Comparison of ENCODE assay signal across 12 mouse cellular contexts in genomic region chr13:55881431-55882202, GRCm38 (mm10). TPM values are rescaled to one million over a fixed set of nuclear protein-coding genes. Genes with fewer than 3 reads are reported as not detected.
A peak's percentile ranks its signal among the peaks of the same experiment; 100 is the strongest.
DNase-seq lines count a peak whose midpoint lies in the region; ATAC-seq and TF ChIP-seq lines count a peak whose summit lies in the region.
"Had no signal": no experiment of that assay in that cellular context is flagged by ENCODE, and none has a peak within 500 bp of the region (broad histone marks: within the 10 kb centered on the region; RNA-seq: fewer than 3 reads in every experiment).

No protein-coding gene starts in this region.

- DNase-seq in heart, adult 11 months: no peak
- no peak for DNase-seq in midbrain, embryonic 14.5 days
- DNase-seq in c-Kit-positive CD71-positive TER-119-positive erythroid progenitor cells, embryonic 14.5 days (ENCODE audit: low spot score): no peak

- H3K27me3 ChIP-seq in heart, embryonic 14.5 days (ENCODE audit: control insufficient read depth, insufficient read depth, low read length): no peaks in the 10 kb centered on the region
- H3K27me3 ChIP-seq in midbrain, embryonic 16.5 days (ENCODE audit: control insufficient read depth, insufficient read depth, low read depth, low read length): no peaks in the 10 kb centered on the region
- H3K27me3 ChIP-seq in midbrain, embryonic 14.5 days (ENCODE audit: control insufficient read depth, insufficient read depth, low read length): no peaks in the 10 kb centered on the region
- no peaks in the 10 kb centered on the region for H3K27me3 ChIP-seq in intestine, postnatal 0 days (replicated peaks; ENCODE audit: control insufficient read depth, insufficient read depth, low read length)
- no peaks in the 10 kb centered on the region for H3K27me3 ChIP-seq in stomach, embryonic 16.5 days (ENCODE audit: control insufficient read depth, insufficient read depth, low read length)
- no peaks in the 10 kb centered on the region for H3K27me3 ChIP-seq in forebrain, embryonic 16.5 days (replicated peaks; ENCODE audit: control insufficient read depth, insufficient read depth, low read length)

- ATAC-seq in heart, embryonic 14.5 days (ENCODE audit: insufficient number of reproducible peaks, insufficient read depth, low FRiP score, low read depth): 0 out of 2 replicates have a peak, but pooled peaks have one; percentile 27
- ATAC-seq in midbrain, embryonic 16.5 days: no peak
- no peak for ATAC-seq in midbrain, embryonic 14.5 days (ENCODE audit: low FRiP score, low TSS enrichment)
- ATAC-seq in intestine, postnatal 0 days: peak; percentile 21; the same call in 1 of the 2 replicates
- peak; percentile 85 for ATAC-seq in stomach, embryonic 16.5 days (ENCODE audit: insufficient read depth, low FRiP score)
- no peak for ATAC-seq in forebrain, embryonic 16.5 days
- ATAC-seq: CD4-positive, CD25-positive, alpha-beta regulatory T cell, adult 4 months; inflammation-experienced regulatory T-cells, adult 6 months had no signal

- peaks cover 10 to 15% of the 10 kb centered on the region in 2 experiments for H3K4me1 ChIP-seq in heart, embryonic 14.5 days (ENCODE audit: control insufficient read depth in 2 of 2, insufficient read depth in 2 of 2, low read length in 2 of 2)
- H3K4me1 ChIP-seq in midbrain, embryonic 16.5 days (ENCODE audit: control insufficient read depth, insufficient read depth, low read length): 0 out of 2 replicates have a peak, but pooled peaks cover 2% of the 10 kb centered on the region
- H3K4me1 ChIP-seq in midbrain, embryonic 14.5 days (ENCODE audit: control insufficient read depth, insufficient read depth, low read length): no peaks in the 10 kb centered on the region
- H3K4me1 ChIP-seq in intestine, postnatal 0 days (replicated peaks; ENCODE audit: control insufficient read depth, insufficient read depth, low read length): peaks cover under 1% of the 10 kb centered on the region
- peaks cover 19% of the 10 kb centered on the region for H3K4me1 ChIP-seq in stomach, embryonic 16.5 days (ENCODE audit: control insufficient read depth, insufficient read depth, low read length)
- no peaks in the 10 kb centered on the region for H3K4me1 ChIP-seq in forebrain, embryonic 16.5 days (replicated peaks; ENCODE audit: control insufficient read depth, insufficient read depth, low read length)

- no peak overlapping the region; the same call in 1 of the 2 replicates for H3K9ac ChIP-seq in heart, embryonic 14.5 days (ENCODE audit: low read length)
- H3K9ac ChIP-seq in midbrain, embryonic 16.5 days (ENCODE audit: low read depth, low read length): peak overlapping the region; percentile 40; the same call in 1 of the 2 replicates
- no peak overlapping the region for H3K9ac ChIP-seq in midbrain, embryonic 14.5 days (replicated peaks; ENCODE audit: low read length)
- no peak overlapping the region for H3K9ac ChIP-seq in intestine, postnatal 0 days (ENCODE audit: low read depth, low read length)
- peak overlapping the region; percentile 40 for H3K9ac ChIP-seq in stomach, embryonic 16.5 days (ENCODE audit: low read length)
- no peak overlapping the region for H3K9ac ChIP-seq in forebrain, embryonic 16.5 days (replicated peaks; ENCODE audit: low read depth, low read length)

- peak overlapping the region; percentile 5; the same call in 1 of the 2 replicates for H3K4me2 ChIP-seq in heart, embryonic 14.5 days (ENCODE audit: low read length)
- no peak overlapping the region for H3K4me2 ChIP-seq in midbrain, embryonic 16.5 days (ENCODE audit: low read length)
- H3K4me2 ChIP-seq in midbrain, embryonic 14.5 days (ENCODE audit: low read length): no peak overlapping the region
- no peak overlapping the region for H3K4me2 ChIP-seq in intestine, postnatal 0 days (replicated peaks; ENCODE audit: low read depth)
- no peak overlapping the region for H3K4me2 ChIP-seq in stomach, embryonic 16.5 days (ENCODE audit: low read depth, low read length)
- H3K4me2 ChIP-seq in forebrain, embryonic 16.5 days (ENCODE audit: low read length): no peak overlapping the region

- H3K27ac ChIP-seq in heart, embryonic 14.5 days (replicated peaks in 1 of 2; ENCODE audit: control insufficient read depth in 1 of 2, insufficient read depth in 1 of 2, low read depth in 2 of 2, low read length in 2 of 2): no peak overlapping the region
- H3K27ac ChIP-seq in midbrain, embryonic 16.5 days (ENCODE audit: low read length): no peak overlapping the region
- no peak overlapping the region for H3K27ac ChIP-seq in midbrain, embryonic 14.5 days (replicated peaks; ENCODE audit: low read depth, low read length)
- no peak overlapping the region for H3K27ac ChIP-seq in intestine, postnatal 0 days (ENCODE audit: low read depth, low read length)
- peak overlapping the region; percentile 91 for H3K27ac ChIP-seq in stomach, embryonic 16.5 days (ENCODE audit: low read length)
- no peak overlapping the region for H3K27ac ChIP-seq in forebrain, embryonic 16.5 days (ENCODE audit: low read length)
- H3K27ac ChIP-seq: limb, embryonic 10.5 days had no signal

- WGBS in heart, embryonic 14.5 days: 38% methylated on average over 16 of the region's 16 CpGs
- 50% methylated on average over 16 of the region's 16 CpGs for WGBS in midbrain, embryonic 16.5 days
- WGBS in midbrain, embryonic 14.5 days: 45% methylated on average over 16 of the region's 16 CpGs
- 61% methylated on average over 16 of the region's 16 CpGs for WGBS in intestine, postnatal 0 days
- 35% methylated on average over 16 of the region's 16 CpGs for WGBS in stomach, embryonic 16.5 days
- WGBS in forebrain, embryonic 16.5 days: 46% methylated on average over 16 of the region's 16 CpGs

- no peak for TF ChIP-seq CTCF in intestine, postnatal 0 days (IDR thresholded peaks at IDR 0.05; ENCODE audit: low read depth)

- no peak overlapping the region for H3K4me3 ChIP-seq in heart, embryonic 14.5 days (ENCODE audit: control insufficient read depth in 1 of 2, insufficient read depth in 1 of 2, low read depth in 1 of 2, low read length in 2 of 2)
- H3K4me3 ChIP-seq in midbrain, embryonic 16.5 days (ENCODE audit: low read depth, low read length): no peak overlapping the region
- H3K4me3 ChIP-seq in midbrain, embryonic 14.5 days (replicated peaks; ENCODE audit: low read depth, low read length): no peak overlapping the region
- H3K4me3 ChIP-seq in intestine, postnatal 0 days (ENCODE audit: low read depth, low read length): no peak overlapping the region
- H3K4me3 ChIP-seq in stomach, embryonic 16.5 days (replicated peaks; ENCODE audit: low read length): no peak overlapping the region
- no peak overlapping the region for H3K4me3 ChIP-seq in forebrain, embryonic 16.5 days (replicated peaks; ENCODE audit: low read length)
- H3K4me3 ChIP-seq: limb, embryonic 10.5 days; myocyte had no signal

- no peaks in the 10 kb centered on the region for H3K36me3 ChIP-seq in heart, embryonic 14.5 days (ENCODE audit: control insufficient read depth, insufficient read depth, low read length)
- H3K36me3 ChIP-seq in midbrain, embryonic 16.5 days (ENCODE audit: control insufficient read depth, insufficient read depth, low read length): no peaks in the 10 kb centered on the region
- H3K36me3 ChIP-seq in midbrain, embryonic 14.5 days (ENCODE audit: control insufficient read depth, insufficient read depth, low read length): no peaks in the 10 kb centered on the region
- no peaks in the 10 kb centered on the region for H3K36me3 ChIP-seq in intestine, postnatal 0 days (ENCODE audit: control insufficient read depth, insufficient read depth)
- no peaks in the 10 kb centered on the region for H3K36me3 ChIP-seq in stomach, embryonic 16.5 days (ENCODE audit: control insufficient read depth, insufficient read depth, low read length)
- no peaks in the 10 kb centered on the region for H3K36me3 ChIP-seq in forebrain, embryonic 16.5 days (ENCODE audit: control insufficient read depth, insufficient read depth)
- H3K36me3 ChIP-seq: limb, embryonic 10.5 days had no signal

- no peaks in the 10 kb centered on the region for H3K9me3 ChIP-seq in heart, embryonic 14.5 days (ENCODE audit: control insufficient read depth, low read length)
- no peaks in the 10 kb centered on the region for H3K9me3 ChIP-seq in midbrain, embryonic 16.5 days (replicated peaks; ENCODE audit: control insufficient read depth, low read length, poor library complexity, severe bottlenecking)
- H3K9me3 ChIP-seq in midbrain, embryonic 14.5 days (ENCODE audit: control insufficient read depth, low read length): no peaks in the 10 kb centered on the region
- no peaks in the 10 kb centered on the region for H3K9me3 ChIP-seq in intestine, postnatal 0 days (ENCODE audit: control insufficient read depth)
- H3K9me3 ChIP-seq in stomach, embryonic 16.5 days (replicated peaks; ENCODE audit: control insufficient read depth, low read length): no peaks in the 10 kb centered on the region
- no peaks in the 10 kb centered on the region for H3K9me3 ChIP-seq in forebrain, embryonic 16.5 days (ENCODE audit: control insufficient read depth, low read length)
- H3K9me3 ChIP-seq: limb, embryonic 10.5 days had no signal

RNA-seq across cellular contexts. Expression of gene Pitx1, which starts 45.6 kb away (rescaled TPM):
- 0.09 TPM in 1 of 2 replicates, not detected in the other for polyA plus RNA-seq in heart, embryonic 14.5 days (2014; fragmentation: Nextera tagmentation; extraction: Ambion mirVana)
- 1.0 and 1.4 TPM in 2 replicates for polyA plus RNA-seq in midbrain, embryonic 16.5 days (2015; fragmentation: Nextera tagmentation; extraction: Ambion mirVana)
- 3.2 and 3.3 TPM in 2 replicates for polyA plus RNA-seq in midbrain, embryonic 14.5 days (2014; fragmentation: Nextera tagmentation; extraction: Ambion mirVana)
- 5.9 and 8.2 TPM in 2 replicates for polyA plus RNA-seq in intestine, postnatal 0 days (2015; fragmentation: Nextera tagmentation; extraction: Ambion mirVana)
- polyA plus RNA-seq in stomach, embryonic 16.5 days (2015; fragmentation: Nextera tagmentation; extraction: Ambion mirVana): 106 and 110 TPM in 2 replicates
- 0.35 TPM in 1 of 2 replicates, not detected in the other for polyA plus RNA-seq in forebrain, embryonic 16.5 days (2015; fragmentation: Nextera tagmentation; extraction: Ambion mirVana)
- polyA plus RNA-seq: CD4-positive, CD25-positive, alpha-beta regulatory T cell, adult 4 months; inflammation-experienced regulatory T-cells, adult 6 months; myocyte had no signal

Comparison
In these comparisons a context has a peak if more than half of its experiments do, and no peak if none do; other contexts are left out.
1. H3K9ac ChIP-seq: peak in midbrain, embryonic 16.5 days (single experiment) and stomach, embryonic 16.5 days (single experiment); none in heart, embryonic 14.5 days (single experiment), midbrain, embryonic 14.5 days (single experiment), intestine, postnatal 0 days (single experiment) and forebrain, embryonic 16.5 days (single experiment).
2. ATAC-seq: peak in heart, embryonic 14.5 days (single experiment), intestine, postnatal 0 days (single experiment) and stomach, embryonic 16.5 days (single experiment); none in midbrain, embryonic 16.5 days (single experiment), midbrain, embryonic 14.5 days (single experiment) and forebrain, embryonic 16.5 days (single experiment).
3. RNA of gene Pitx1, which starts 45.6 kb away (polyA plus RNA-seq): 106 to 110 TPM in stomach, embryonic 16.5 days; 5.9 to 8.2 TPM in intestine, postnatal 0 days, 3.2 to 3.3 TPM in midbrain, embryonic 14.5 days, 1.0 to 1.4 TPM in midbrain, embryonic 16.5 days, 0.09 TPM in heart, embryonic 14.5 days and 0.35 TPM in forebrain, embryonic 16.5 days; every median in the first group is over 10 times any median in the second.